Mouse (Mus musculus) gastrocnemius, adult 2 months (tissue): ENCODE measurements around the gene Psme2. TPM values are rescaled to one million over a fixed set of nuclear protein-coding genes. Genes with fewer than 3 reads are reported as not detected.

Experiments
- DNase-seq: peaks from one replicate; pipeline ENCODE4 v3.0.0; 2022
- H3K27ac ChIP-seq: fragments of 200-600 bp; 2 replicates; pipeline ENCODE4 v1.8.1; 2022; ENCODE audit warnings: mild to moderate bottlenecking
- H3K4me3 ChIP-seq: fragments of 200-600 bp; 2 replicates; pipeline ENCODE4 v1.8.1; 2022; ENCODE audit warnings: mild to moderate bottlenecking, moderate library complexity
- CTCF ChIP-seq: fragments of 200-600 bp; IDR thresholded peaks from 2 replicates; pipeline ENCODE4 v1.8.1; 2022; ENCODE audit warnings: antibody characterized with exemption, mild to moderate bottlenecking, moderate library complexity
- intact Hi-C: fragments of 180-260 bp; cut with DNase I; formaldehyde crosslinking; loops from one replicate; pipeline ENCODE4 v1.15.1; 2025
- total RNA-seq, 2 experiments: library from RNA; stranded (reverse); gene quantifications; 2 replicates each; pipeline ENCODE4 v1.2.3; 2021

Psme2 gene
- total RNA-seq, 2 experiments from 2014 or later: 33.8 to 54.8 TPM

DNA sequence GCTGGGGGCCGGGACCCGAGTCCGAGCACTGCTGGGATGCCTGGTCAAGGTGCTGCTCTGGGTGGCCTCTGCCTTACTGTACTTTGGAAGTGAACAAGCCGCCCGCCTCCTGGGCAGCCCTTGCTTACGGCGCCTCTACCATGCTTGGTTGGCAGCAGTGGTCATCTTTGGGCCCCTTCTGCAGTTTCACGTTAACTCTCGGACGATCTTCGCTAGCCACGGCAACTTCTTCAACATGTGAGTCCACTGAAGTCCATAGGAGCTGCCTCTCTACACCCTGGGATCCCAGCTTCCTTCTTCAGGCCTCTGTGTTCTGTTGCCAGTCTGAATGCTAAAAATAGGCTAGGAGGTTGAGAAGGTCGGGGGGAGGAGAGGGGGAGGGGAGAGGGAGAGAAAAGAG lies 15.2 kb downstream of the Psme2 start:
- peak overlapping the region; percentile 99 for H3K27ac ChIP-seq
- intact Hi-C loops: loop anchor here (1.0 to 2.0 kb wide), 2 partner anchors 15 to 16 kb away; partner anchors contain the start of genes A730061H03Rik, Dcaf11, Psme2 and Rnf31
- TF ChIP-seq CTCF: no peak
- DNase-seq: peak; percentile 61
- peak overlapping the region; percentile 78 for H3K4me3 ChIP-seq

GRCm38 (mm10) chr14:55575302-55575701 lies 15.6 kb downstream of the Psme2 start, which contains the start of gene Fitm1:
TSS of gene Fitm1 (plus strand) at chr14:55575617.
- TF ChIP-seq CTCF: no peak
- peak; percentile 89 for DNase-seq
- intact Hi-C loops: loop anchor here (1.0 to 2.0 kb wide), 2 partner anchors 15 to 16 kb away; partner anchors contain the start of genes A730061H03Rik, Dcaf11, Psme2 and Rnf31
- Histone ChIP-seq H3K27ac (peak within 1 kb of the TSS; percentile 99), H3K4me3 (peak within 1 kb of the TSS; percentile 78)

- peak overlapping the region; percentile 35 for H3K27ac ChIP-seq
- intact Hi-C loops: no loop called here
- TF ChIP-seq CTCF: no peak
- DNase-seq: no peak
- H3K4me3 ChIP-seq: no peak overlapping the region
Observed at GRCm38 (mm10) chr14:55571760-55572159, 19.2 kb downstream of the Psme2 start.

DNA sequence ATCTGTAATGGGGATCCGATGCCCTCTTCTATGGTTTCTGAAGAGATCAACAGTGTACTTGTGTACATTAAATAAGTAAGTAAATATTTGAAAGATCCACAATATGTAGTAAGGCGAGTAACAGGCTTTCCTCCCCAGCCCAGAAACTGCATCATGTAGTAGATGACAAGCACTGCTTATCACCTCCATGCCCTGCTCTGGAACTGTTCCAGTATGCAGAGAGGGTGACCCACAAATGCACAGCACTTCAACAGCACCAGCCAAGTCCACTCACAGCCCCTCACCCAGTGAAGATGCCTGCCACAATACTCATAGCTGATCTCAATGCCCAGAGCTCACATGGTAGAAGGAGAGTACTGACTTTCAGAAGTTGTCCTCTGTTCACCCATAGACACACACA lies 20.3 kb downstream of the Psme2 start:
- no peak for TF ChIP-seq CTCF
- DNase-seq: no peak
- intact Hi-C loops: no loop called here
- Histone ChIP-seq H3K27ac (no peak overlapping the region), H3K4me3 (no peak overlapping the region)

DNA sequence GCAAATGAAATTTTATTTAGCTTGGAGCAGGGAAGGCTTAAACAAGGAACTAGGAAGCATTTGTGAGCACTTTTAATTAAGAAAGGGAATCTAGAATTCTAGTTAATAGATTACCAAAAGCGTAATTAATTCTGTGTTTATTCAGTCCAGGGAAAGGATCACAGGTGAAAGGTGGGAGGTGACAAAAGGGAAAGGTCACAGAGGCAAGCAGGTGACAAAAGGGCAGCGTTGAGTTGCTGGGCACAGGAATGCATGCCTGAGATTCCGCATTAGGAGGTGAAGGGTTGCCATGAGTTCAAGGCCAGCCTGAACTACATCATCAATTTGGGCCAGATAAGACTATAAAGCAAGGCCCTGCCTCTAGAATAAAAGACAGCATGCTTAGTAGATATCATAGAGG lies 23.4 kb downstream of the Psme2 start:
- H3K27ac ChIP-seq: no peak overlapping the region
- H3K4me3 ChIP-seq: no peak overlapping the region
- intact Hi-C loops: no loop called here
- DNase-seq: no peak
- TF ChIP-seq CTCF: no peak

GRCm38 (mm10) chr14:55565748-55566147 lies 25.2 kb downstream of the Psme2 start:
- TF ChIP-seq CTCF: peak; percentile 35; the same call in 1 of the 2 replicates
- intact Hi-C loops: no loop called here
- Histone ChIP-seq H3K27ac (no peak overlapping the region), H3K4me3 (no peak overlapping the region)
- no peak for DNase-seq

DNA sequence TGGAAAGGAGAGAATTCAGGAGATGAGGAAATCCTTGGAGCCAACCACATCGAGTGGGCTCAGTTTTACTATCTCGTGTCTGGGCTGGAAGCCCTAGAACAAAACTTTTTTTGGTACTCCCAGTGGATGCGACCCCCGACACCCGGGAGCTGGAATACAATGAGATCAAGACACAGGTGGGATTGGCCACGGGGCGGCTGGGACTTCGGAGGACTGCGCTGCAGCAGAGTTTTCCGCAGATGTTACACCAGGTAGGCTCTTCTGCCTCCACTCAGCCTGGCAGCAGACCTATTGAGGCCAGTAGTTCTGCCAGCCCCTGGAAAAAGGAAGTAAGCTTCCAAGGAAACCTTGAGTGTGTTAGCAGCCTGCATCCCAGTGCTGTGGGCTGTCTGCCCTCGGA lies 27.7 kb downstream of the Psme2 start:
- Histone ChIP-seq H3K4me3 (no peak overlapping the region), H3K27ac (no peak overlapping the region)
- no peak for DNase-seq
- TF ChIP-seq CTCF: no peak
- intact Hi-C loops: no loop called here

DNA sequence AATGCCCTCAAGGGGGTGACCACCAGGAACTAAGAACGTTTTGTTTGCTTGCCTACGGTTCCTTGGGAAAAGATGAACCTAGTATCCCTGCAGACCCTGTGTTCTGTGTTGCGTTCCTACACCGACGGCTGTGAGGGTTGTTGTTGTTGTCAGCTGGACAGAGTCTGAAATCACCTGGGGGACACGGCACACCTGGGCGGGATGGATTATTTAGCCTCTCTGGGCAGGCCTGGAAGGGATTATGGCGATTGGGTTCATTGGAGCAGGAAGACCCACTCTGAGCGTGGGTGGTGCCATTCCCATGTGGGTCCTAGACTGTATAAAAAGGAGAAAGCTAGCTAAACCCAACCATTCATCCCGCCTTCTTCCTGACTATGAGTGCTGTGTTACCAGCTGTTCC lies 29.1 kb downstream of the Psme2 start:
- no peak for DNase-seq
- peak overlapping the region; percentile 96; the same call in 1 of the 2 replicates for H3K27ac ChIP-seq
- intact Hi-C loops: loop anchor here (2.0 kb wide), 1 partner anchor 13 kb away; the partner anchor contains the start of gene Fitm1
- TF ChIP-seq CTCF: no peak
- H3K4me3 ChIP-seq: peak overlapping the region; percentile 74

GRCm38 (mm10) chr14:55560202-55561073 lies 30.5 kb downstream of the Psme2 start, which contains the start of gene A730061H03Rik:
TSS of gene A730061H03Rik (minus strand) at chr14:55560406.
- Histone ChIP-seq H3K27ac (peak within 1 kb of the TSS; percentile 96), H3K4me3 (peak within 1 kb of the TSS; percentile 74)
- intact Hi-C loops: loop anchor here (2.0 kb wide), 1 partner anchor 14 kb away; the partner anchor contains the start of gene Fitm1
- no peak for TF ChIP-seq CTCF
- peak; percentile 98 for DNase-seq

DNA sequence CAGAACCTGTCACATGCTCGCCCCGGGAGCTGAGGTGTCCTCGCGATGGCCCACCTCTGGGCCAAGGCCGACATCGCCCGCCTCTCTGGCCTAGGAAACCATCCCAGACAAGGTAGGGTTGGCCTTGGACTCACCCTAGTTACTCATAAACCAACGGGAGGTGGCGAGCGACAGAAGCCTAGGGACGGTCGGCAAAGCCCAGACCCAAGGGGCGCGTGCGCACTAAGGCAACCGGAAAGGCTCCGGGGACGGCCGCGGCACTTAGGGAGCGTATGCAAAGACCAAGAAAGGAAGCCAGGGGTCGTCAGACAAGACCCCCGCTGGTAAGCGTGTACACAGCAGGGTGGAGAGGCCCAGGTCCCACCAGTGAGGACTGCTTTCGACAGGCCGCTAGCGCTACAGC lies 31.1 kb downstream of the Psme2 start, which contains the start of gene Dcaf11:
TSS of gene Dcaf11 (plus strand) at position 208 of the 403 bp plus-strand sequence.
- DNase-seq: peak; percentile 96
- peak; percentile 34; the same call in 1 of the 2 replicates for TF ChIP-seq CTCF
- Histone ChIP-seq H3K4me3 (peak within 1 kb of the TSS; percentile 74), H3K27ac (peak within 1 kb of the TSS; percentile 96)
- intact Hi-C loops: loop anchor here (2.0 to 5.0 kb wide), 2 partner anchors 15 to 43 kb away; partner anchors contain the start of genes Fitm1 and Irf9

DNA sequence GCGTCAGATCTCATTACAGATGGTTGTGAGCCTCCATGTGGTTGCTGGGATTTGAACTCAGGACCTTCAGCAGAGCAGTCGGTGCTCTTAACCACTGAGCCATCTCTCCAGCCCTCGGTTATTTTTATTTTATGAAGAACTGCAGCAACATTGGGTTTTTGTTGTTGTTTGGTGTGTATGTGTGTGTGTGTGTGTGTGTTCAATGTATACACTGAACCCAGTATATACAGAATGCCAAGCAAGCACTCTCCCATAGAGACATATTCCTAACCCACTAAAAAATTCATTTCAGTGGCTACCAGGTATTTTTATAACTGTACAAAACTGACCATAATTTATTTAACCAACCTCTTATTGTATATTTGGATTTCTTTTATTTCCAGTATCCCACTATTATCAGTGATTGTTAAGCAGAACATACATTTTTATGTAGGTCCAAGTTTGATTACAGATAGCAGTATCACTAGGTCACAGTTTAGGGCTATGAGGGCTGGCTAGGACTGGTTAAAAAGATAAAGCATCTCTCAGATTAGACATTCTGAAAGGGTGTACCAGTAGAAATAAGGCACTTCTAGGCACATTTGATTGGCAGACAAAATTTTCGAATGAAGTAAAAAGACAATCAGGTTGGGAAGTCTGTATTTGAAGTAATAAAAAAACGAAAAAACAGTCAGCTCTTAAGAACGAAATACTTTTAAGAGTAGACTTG lies 32.0 kb downstream of the Psme2 start:
- H3K4me3 ChIP-seq: peak overlapping the region; percentile 74

GRCm38 (mm10) chr14:55557587-55557986 lies 33.3 kb downstream of the Psme2 start:
- no peak for DNase-seq

More for the DNA sequence above, 32.0 kb downstream of the Psme2 start:
- TF ChIP-seq CTCF: no peak; the same call in 1 of the 2 replicates
- no peak for DNase-seq
- intact Hi-C loops: loop anchor here (5.0 kb wide), 1 partner anchor 43 kb away; the partner anchor contains the start of gene Irf9
- peak overlapping the region; percentile 96 for H3K27ac ChIP-seq

More at GRCm38 (mm10) chr14:55557587-55557986, 33.3 kb downstream of the Psme2 start:
- no peak for TF ChIP-seq CTCF
- H3K27ac ChIP-seq: peak overlapping the region; percentile 96
- H3K4me3 ChIP-seq: no peak overlapping the region
- intact Hi-C loops: loop anchor here (2.0 to 5.0 kb wide), 2 partner anchors 45 to 61 kb away; partner anchors contain the start of gene Irf9
